Mouse (Mus musculus) neural tube, embryonic 13.5 days (tissue): ENCODE results near the gene Slc38a8. TPM values are rescaled to one million over a fixed set of nuclear protein-coding genes. Genes with fewer than 3 reads are reported as not detected.

Experiments used
- ATAC-seq: fragments of 200-750 bp; cut with Nextera tagmentation; 2 replicates; pipeline ENCODE4 v1.8.0; 2017; ENCODE audit warnings: low read depth, mild to moderate bottlenecking, moderate TSS enrichment, moderate library complexity
- H3K27ac ChIP-seq: fragments of 300-500 bp; sonication (generic); replicated peaks from 2 replicates; pipeline ENCODE4 v1.5.1; 2015; ENCODE audit warnings: moderate library complexity, mild to moderate bottlenecking, inconsistent platforms
- H3K27me3 ChIP-seq: fragments of 300-500 bp; sonication (generic); 2 replicates; pipeline ENCODE4 v1.6.1; 2015; ENCODE audit warnings: mild to moderate bottlenecking, inconsistent platforms
- H3K36me3 ChIP-seq: fragments of 300-500 bp; sonication (generic); 2 replicates; pipeline ENCODE4 v1.6.1; 2015; ENCODE audit warnings: mild to moderate bottlenecking, inconsistent platforms
- H3K4me1 ChIP-seq: fragments of 300-500 bp; sonication (generic); replicated peaks from 2 replicates; pipeline ENCODE4 v1.6.1; 2015; ENCODE audit warnings: inconsistent platforms
- H3K4me2 ChIP-seq: fragments of 300-500 bp; sonication (generic); 2 replicates; pipeline ENCODE4 v1.6.1; 2015; ENCODE audit warnings: inconsistent platforms, mild to moderate bottlenecking, moderate library complexity
- H3K4me3 ChIP-seq: fragments of 300-500 bp; sonication (generic); 2 replicates; pipeline ENCODE4 v1.5.1; 2015; ENCODE audit warnings: mild to moderate bottlenecking, inconsistent platforms
- H3K9ac ChIP-seq: fragments of 300-500 bp; sonication (generic); 2 replicates; pipeline ENCODE4 v1.6.1; 2015; ENCODE audit warnings: moderate library complexity, mild to moderate bottlenecking, inconsistent platforms
- H3K9me3 ChIP-seq: fragments of 300-500 bp; sonication (generic); 2 replicates; pipeline ENCODE4 v1.6.1; 2016; ENCODE audit warnings: inconsistent platforms
- WGBS: fragments of 180-500 bp; shearing (Covaris S2); methylation state at CpG from one replicate; pipeline ENCODE4 v1.1.7; 2015; 5-methylcytosine and 5-hydroxymethylcytosine counted together
- polyA plus RNA-seq: library from polyadenylated mRNA; unstranded; fragments of >200 nt; fragmentation: Nextera tagmentation; extraction: Ambion mirVana; gene quantifications from 2 replicates; pipeline ENCODE4 v1.2.1, GENCODE M21; 2015

The Slc38a8 gene
- polyA plus RNA-seq, 1 experiment from 2014 or later = not detected

GRCm38 (mm10) chr8:119478684-119479083 lies 22.8 kb downstream of the Slc38a8 start:
- Histone ChIP-seq H3K4me3 (no peak overlapping the region), H3K9ac (no peak overlapping the region), H3K9me3 (no peaks in the 10 kb centered on the region), H3K27me3 (no peaks in the 10 kb centered on the region), H3K4me2 (no peak overlapping the region), H3K36me3 (no peaks in the 10 kb centered on the region), H3K27ac (no peak overlapping the region), H3K4me1 (0 out of 2 replicates have a peak, but pooled peaks cover 5% of the 10 kb centered on the region)
- WGBS = 26% methylated on average over 5 of the region's 5 CpGs
- ATAC-seq = no peak

DNA sequence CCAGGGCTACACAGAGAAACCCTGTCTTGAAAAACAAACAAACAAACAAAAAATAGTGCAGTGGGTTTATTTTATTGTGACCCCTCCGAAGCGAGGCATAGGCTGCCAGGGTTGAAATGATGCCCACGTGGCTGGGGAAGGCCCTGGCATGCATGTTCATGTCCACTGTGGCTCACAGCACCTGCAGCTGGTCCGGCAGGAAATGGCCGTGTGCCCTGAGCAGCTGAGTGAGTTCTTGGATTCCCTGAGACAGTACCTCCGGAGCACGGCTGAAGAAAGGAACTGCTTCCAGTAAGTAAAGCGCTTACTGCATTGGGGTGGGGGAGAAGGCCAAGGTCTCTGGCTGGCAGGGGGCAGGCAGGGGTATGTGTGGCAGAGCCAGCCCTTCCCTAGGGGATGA lies 33.4 kb downstream of the Slc38a8 start:
- peaks cover 42% of the 10 kb centered on the region for H3K4me1 ChIP-seq
- no peak overlapping the region for H3K27ac ChIP-seq
- H3K27me3 ChIP-seq = peaks cover 20% of the 10 kb centered on the region
- H3K4me2 ChIP-seq = no peak overlapping the region
- H3K36me3 ChIP-seq = no peaks in the 10 kb centered on the region
- H3K4me3 ChIP-seq = no peak overlapping the region
- WGBS = 91% methylated on average over 8 of the region's 8 CpGs
- no peak overlapping the region for H3K9ac ChIP-seq
- H3K9me3 ChIP-seq = no peaks in the 10 kb centered on the region
- no peak for ATAC-seq

DNA sequence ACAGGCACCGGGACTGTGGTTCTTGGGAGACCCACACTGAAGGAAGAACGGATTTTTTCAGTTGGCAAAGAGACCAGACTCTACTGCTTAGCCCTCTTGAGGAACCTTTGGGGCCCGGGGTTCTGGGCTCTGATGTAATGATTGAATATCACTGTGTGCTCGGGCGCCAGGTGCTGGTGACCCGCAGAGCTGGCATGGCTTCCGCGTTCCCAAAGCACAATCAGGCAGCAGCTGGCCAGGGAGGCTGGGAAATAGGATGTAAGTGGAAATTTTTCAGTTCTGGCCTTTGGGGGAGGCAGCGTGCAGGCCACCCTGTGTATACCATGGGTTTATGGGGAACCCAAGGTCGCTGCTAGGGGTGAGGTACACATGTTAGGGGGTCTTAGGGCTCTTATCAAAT lies 34.7 kb downstream of the Slc38a8 start:
- WGBS = 53% methylated on average over 10 of the region's 10 CpGs
- Histone ChIP-seq H3K9me3 (no peaks in the 10 kb centered on the region), H3K4me3 (no peak overlapping the region), H3K36me3 (no peaks in the 10 kb centered on the region), H3K4me1 (peaks cover 44% of the 10 kb centered on the region), H3K9ac (0 out of 2 replicates have a peak overlapping the region, but pooled peaks have one; percentile 31), H3K27ac (peak overlapping the region; percentile 29), H3K27me3 (peaks cover 28% of the 10 kb centered on the region), H3K4me2 (no peak overlapping the region)
- ATAC-seq = no peak

DNA sequence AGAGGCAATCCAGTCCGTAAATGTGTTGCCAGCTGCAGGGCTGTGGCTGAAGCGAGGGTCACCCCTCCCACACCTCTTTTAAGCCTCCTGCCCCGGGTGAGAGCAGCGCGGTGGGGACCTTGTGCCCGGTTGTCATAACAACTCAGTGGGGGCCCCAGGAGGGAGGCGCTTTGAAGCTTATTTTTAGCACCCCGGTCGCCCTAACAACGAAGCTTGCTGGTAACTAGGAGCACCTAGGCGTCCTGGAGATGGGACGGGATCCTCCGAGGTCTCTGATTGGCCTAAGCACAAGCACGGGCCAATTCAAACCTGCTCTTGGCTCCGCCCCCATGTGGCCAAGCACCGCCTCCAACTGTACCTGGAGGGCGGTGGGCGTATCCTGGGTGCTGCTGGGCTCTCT lies 35.4 kb downstream of the Slc38a8 start:
- Histone ChIP-seq H3K4me2 (peak overlapping the region; percentile 38), H3K27ac (peak overlapping the region; percentile 29), H3K9ac (0 out of 2 replicates have a peak overlapping the region, but pooled peaks have one; percentile 31), H3K36me3 (no peaks in the 10 kb centered on the region), H3K4me3 (no peak overlapping the region), H3K4me1 (peaks cover 51% of the 10 kb centered on the region), H3K9me3 (no peaks in the 10 kb centered on the region), H3K27me3 (peaks cover 28% of the 10 kb centered on the region)
- peak; percentile 29; the same call in 1 of the 2 replicates for ATAC-seq
- 3% methylated on average over 18 of the region's 18 CpGs for WGBS

GRCm38 (mm10) chr8:119463709-119464108 lies 37.8 kb downstream of the Slc38a8 start:
- ATAC-seq = no peak
- Histone ChIP-seq H3K9me3 (no peaks in the 10 kb centered on the region), H3K4me2 (no peak overlapping the region), H3K4me1 (peaks cover 72% of the 10 kb centered on the region), H3K4me3 (no peak overlapping the region), H3K36me3 (no peaks in the 10 kb centered on the region), H3K27me3 (peaks cover 28% of the 10 kb centered on the region), H3K27ac (no peak overlapping the region), H3K9ac (no peak overlapping the region)
- 42% methylated on average over 7 of the region's 7 CpGs for WGBS

DNA sequence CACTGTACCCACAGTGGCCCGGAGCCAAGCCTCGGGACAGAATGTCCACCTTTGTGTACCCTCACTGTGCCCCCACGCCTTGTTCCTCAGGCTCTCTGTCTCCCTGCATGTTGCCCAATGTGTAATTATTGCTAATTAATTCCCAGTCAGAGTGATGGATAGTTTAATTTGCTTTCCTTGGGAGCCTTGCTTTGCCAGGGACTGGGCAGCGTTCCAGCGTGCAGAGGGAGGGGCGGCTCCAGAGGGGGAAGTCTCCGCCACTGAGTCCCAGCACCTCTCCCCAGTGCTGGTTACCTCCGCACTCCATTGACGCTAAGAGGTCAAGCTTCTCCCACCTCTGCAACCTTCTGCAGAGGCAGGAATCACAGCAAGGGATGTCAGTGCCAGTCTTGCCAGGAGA lies 40.1 kb downstream of the Slc38a8 start:
- peak; percentile 55 for ATAC-seq
- 37% methylated on average over 9 of the region's 9 CpGs for WGBS
- Histone ChIP-seq H3K36me3 (no peaks in the 10 kb centered on the region), H3K4me2 (no peak overlapping the region), H3K4me3 (no peak overlapping the region), H3K27ac (peak overlapping the region; percentile 86), H3K9ac (no peak overlapping the region), H3K27me3 (peaks cover 27% of the 10 kb centered on the region), H3K9me3 (no peaks in the 10 kb centered on the region), H3K4me1 (peaks cover 63% of the 10 kb centered on the region)

GRCm38 (mm10) chr8:119459724-119460123 lies 41.8 kb downstream of the Slc38a8 start:
- Histone ChIP-seq H3K4me2 (peak overlapping the region; percentile 11; the same call in 1 of the 2 replicates), H3K27ac (peak overlapping the region; percentile 86), H3K4me3 (no peak overlapping the region), H3K27me3 (peaks cover 12% of the 10 kb centered on the region), H3K36me3 (no peaks in the 10 kb centered on the region), H3K9me3 (no peaks in the 10 kb centered on the region), H3K4me1 (peaks cover 47% of the 10 kb centered on the region), H3K9ac (no peak overlapping the region)
- ATAC-seq = peak; percentile 45
- WGBS = 23% methylated on average over 16 of the region's 16 CpGs

DNA sequence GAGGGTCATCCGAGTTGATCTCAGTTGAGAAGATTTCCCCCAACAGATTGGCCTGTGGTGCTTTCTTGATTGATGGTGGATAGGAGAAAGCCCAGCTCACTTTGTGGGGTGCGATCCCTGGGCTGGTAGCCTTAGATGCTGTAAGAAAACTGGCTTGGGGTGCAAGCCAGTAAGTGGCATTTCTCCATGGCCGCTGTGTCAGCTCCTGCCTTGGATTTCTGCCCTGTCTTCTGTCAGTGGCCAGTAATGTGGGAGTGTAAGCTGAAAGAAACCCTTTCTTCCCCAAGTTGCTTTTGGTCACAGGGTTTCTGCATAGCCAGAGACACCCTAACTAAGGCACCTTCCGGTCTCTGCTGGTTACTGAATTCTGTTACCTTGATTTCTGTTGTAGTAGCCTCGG lies 45.5 kb downstream of the Slc38a8 start:
- no peak overlapping the region for H3K4me2 ChIP-seq

GRCm38 (mm10) chr8:119452919-119453318 lies 48.6 kb downstream of the Slc38a8 start:
- Histone ChIP-seq H3K4me2 (no peak overlapping the region), H3K36me3 (no peaks in the 10 kb centered on the region), H3K27ac (no peak overlapping the region), H3K9ac (no peak overlapping the region), H3K4me3 (no peak overlapping the region), H3K27me3 (peaks cover 22% of the 10 kb centered on the region), H3K4me1 (peaks cover 19% of the 10 kb centered on the region), H3K9me3 (no peaks in the 10 kb centered on the region)
- 92% methylated on average over 5 of the region's 5 CpGs for WGBS
- no peak for ATAC-seq

More for the DNA sequence above, 45.5 kb downstream of the Slc38a8 start:
- H3K27me3 ChIP-seq = no peaks in the 10 kb centered on the region
- H3K4me1 ChIP-seq = peaks cover 21% of the 10 kb centered on the region
- no peak overlapping the region for H3K4me3 ChIP-seq
- ATAC-seq = no peak
- no peaks in the 10 kb centered on the region for H3K36me3 ChIP-seq
- H3K27ac ChIP-seq = no peak overlapping the region
- WGBS = 91% methylated on average over 5 of the region's 5 CpGs
- H3K9ac ChIP-seq = no peak overlapping the region
- H3K9me3 ChIP-seq = no peaks in the 10 kb centered on the region

DNA sequence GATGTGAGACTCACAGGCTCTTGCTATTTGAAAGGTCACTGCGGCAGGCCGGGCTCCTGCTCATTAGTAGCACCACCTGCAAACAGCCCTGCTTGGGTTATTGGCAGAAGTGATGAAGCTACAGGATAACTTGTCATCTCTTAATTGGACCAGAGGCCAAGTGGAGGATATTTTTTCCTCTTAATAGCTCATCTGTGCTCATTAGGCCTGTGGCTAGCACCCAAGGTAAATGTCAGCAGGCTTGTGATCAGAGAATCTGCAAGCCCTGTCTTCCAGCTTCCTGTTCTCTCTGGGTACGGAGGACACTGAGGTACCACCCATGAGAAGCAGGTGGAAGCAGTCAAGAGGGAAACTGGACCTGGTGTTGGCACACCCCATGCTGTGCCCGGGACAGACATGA lies 50.4 kb downstream of the Slc38a8 start:
- H3K4me3 ChIP-seq = no peak overlapping the region
- no peak overlapping the region for H3K4me2 ChIP-seq
- H3K9ac ChIP-seq = no peak overlapping the region
- no peaks in the 10 kb centered on the region for H3K36me3 ChIP-seq
- H3K9me3 ChIP-seq = no peaks in the 10 kb centered on the region
- H3K27me3 ChIP-seq = peaks cover 30% of the 10 kb centered on the region
- WGBS = 92% methylated on average over 4 of the region's 4 CpGs
- ATAC-seq = no peak
- H3K4me1 ChIP-seq = peaks cover 31% of the 10 kb centered on the region
- H3K27ac ChIP-seq = no peak overlapping the region

GRCm38 (mm10) chr8:119449627-119450026 lies 51.9 kb downstream of the Slc38a8 start:
- Histone ChIP-seq H3K36me3 (no peaks in the 10 kb centered on the region), H3K9ac (0 out of 2 replicates have a peak overlapping the region, but pooled peaks have one; percentile 3), H3K27me3 (peaks cover 40% of the 10 kb centered on the region), H3K9me3 (no peaks in the 10 kb centered on the region), H3K4me1 (peaks cover 34% of the 10 kb centered on the region), H3K4me2 (no peak overlapping the region), H3K4me3 (no peak overlapping the region), H3K27ac (no peak overlapping the region)
- no peak for ATAC-seq
- 69% methylated on average over 12 of the region's 12 CpGs for WGBS

DNA sequence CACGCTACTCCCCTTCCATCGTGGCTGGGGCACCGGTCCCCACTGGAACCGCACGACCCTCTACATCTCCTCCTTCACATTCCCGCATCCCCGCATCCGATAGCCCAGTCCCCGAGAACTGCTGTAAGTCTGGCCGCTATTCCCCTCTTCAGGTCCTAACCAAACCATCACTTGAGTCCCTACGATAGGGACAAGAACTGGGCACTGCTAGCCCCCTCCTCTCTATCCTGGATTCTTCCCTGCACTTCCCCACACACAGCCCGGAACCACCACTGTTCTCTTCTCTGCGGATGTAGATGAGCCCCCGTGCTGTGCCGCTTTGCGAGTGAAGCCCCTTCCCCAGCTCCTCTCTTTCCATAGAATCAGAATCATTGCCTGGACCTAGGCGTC lies 53.7 kb downstream of the Slc38a8 start:
- Histone ChIP-seq H3K27me3 (peaks cover 40% of the 10 kb centered on the region), H3K27ac (0 out of 2 replicates have a peak overlapping the region, but pooled peaks have one; percentile 1), H3K9me3 (no peaks in the 10 kb centered on the region), H3K4me3 (peak overlapping the region; percentile 70), H3K4me2 (peak overlapping the region; percentile 79), H3K36me3 (no peaks in the 10 kb centered on the region), H3K9ac (peak overlapping the region; percentile 85), H3K4me1 (peaks cover 34% of the 10 kb centered on the region)
- WGBS = 2% methylated on average over 17 of the region's 17 CpGs
- ATAC-seq = peak; percentile 29; the same call in 1 of the 2 replicates
